Mouse (Mus musculus) lung, postnatal 0 days (tissue): Measurements from ENCODE around the gene Zbtb22. TPM values are rescaled to one million over a fixed set of nuclear protein-coding genes. Genes with fewer than 3 reads are reported as not detected.

ENCODE experiments used
- ATAC-seq: fragments of 200-750 bp; cut with Nextera tagmentation; 2 replicates; pipeline ENCODE4 v1.8.0; 2017; ENCODE audit warnings: moderate library complexity
- DNase-seq: peaks from one replicate; pipeline ENCODE4 v3.0.0-alpha.2; 2016; ENCODE audit warnings: low spot score
- H3K27ac ChIP-seq: fragments of 300-500 bp; sonication (generic); 2 replicates; pipeline ENCODE4 v1.5.1; 2014; ENCODE audit warnings: antibody characterized with exemption, mild to moderate bottlenecking, low read length, mixed read lengths
- H3K27me3 ChIP-seq: fragments of 300-500 bp; sonication (generic); replicated peaks from 2 replicates; pipeline ENCODE4 v1.6.1; 2014; ENCODE audit warnings: low read length, mixed read lengths; ENCODE audit not compliant: insufficient read depth
- H3K36me3 ChIP-seq: fragments of 300-500 bp; sonication (generic); 2 replicates; pipeline ENCODE4 v1.6.1; 2014; ENCODE audit warnings: low read length, mixed read lengths; ENCODE audit not compliant: insufficient read depth
- H3K4me1 ChIP-seq: fragments of 300-500 bp; sonication (generic); 2 replicates; pipeline ENCODE4 v1.6.1; 2014; ENCODE audit warnings: antibody characterized with exemption, low read depth, low read length, mixed read lengths; ENCODE audit not compliant: insufficient read depth
- H3K4me2 ChIP-seq: fragments of 300-500 bp; sonication (generic); replicated peaks from 2 replicates; pipeline ENCODE4 v1.6.1; 2014; ENCODE audit warnings: low read depth, mild to moderate bottlenecking, low read length, moderate library complexity, mixed read lengths
- H3K4me3 ChIP-seq: fragments of 300-500 bp; sonication (generic); 2 replicates; pipeline ENCODE4 v1.5.1; 2014; ENCODE audit warnings: low read depth, low read length
- H3K9ac ChIP-seq: fragments of 300-500 bp; sonication (generic); replicated peaks from 2 replicates; pipeline ENCODE4 v1.6.1; 2014; ENCODE audit warnings: low read depth, mild to moderate bottlenecking
- H3K9me3 ChIP-seq: fragments of 300-500 bp; sonication (generic); 2 replicates; pipeline ENCODE4 v1.6.1; 2016; ENCODE audit warnings: low read length, mixed read lengths
- CTCF ChIP-seq: IDR thresholded peaks from 2 replicates; pipeline ENCODE4 v1.5.1; 2016; ENCODE audit warnings: antibody characterized with exemption, mild to moderate bottlenecking
- EP300 ChIP-seq: IDR thresholded peaks from 2 replicates; pipeline ENCODE4 v1.6.1; 2016; ENCODE audit warnings: antibody characterized with exemption, mild to moderate bottlenecking, control low read depth
- WGBS: fragments of 180-500 bp; shearing (Covaris S2); extraction: QIAGEN DNeasy Blood & Tissue Kit; methylation state at CpG from one replicate; pipeline ENCODE4 v1.1.7; 2014; 5-methylcytosine and 5-hydroxymethylcytosine counted together
- polyA plus RNA-seq: library from polyadenylated mRNA; unstranded; fragments of >200 nt; fragmentation: Nextera tagmentation; extraction: Ambion mirVana; gene quantifications from 2 replicates; pipeline ENCODE4 v1.2.1, GENCODE M21; 2015

Gene Zbtb22
- polyA plus RNA-seq, 1 experiment from 2014 or later: 17.0 TPM

DNA sequence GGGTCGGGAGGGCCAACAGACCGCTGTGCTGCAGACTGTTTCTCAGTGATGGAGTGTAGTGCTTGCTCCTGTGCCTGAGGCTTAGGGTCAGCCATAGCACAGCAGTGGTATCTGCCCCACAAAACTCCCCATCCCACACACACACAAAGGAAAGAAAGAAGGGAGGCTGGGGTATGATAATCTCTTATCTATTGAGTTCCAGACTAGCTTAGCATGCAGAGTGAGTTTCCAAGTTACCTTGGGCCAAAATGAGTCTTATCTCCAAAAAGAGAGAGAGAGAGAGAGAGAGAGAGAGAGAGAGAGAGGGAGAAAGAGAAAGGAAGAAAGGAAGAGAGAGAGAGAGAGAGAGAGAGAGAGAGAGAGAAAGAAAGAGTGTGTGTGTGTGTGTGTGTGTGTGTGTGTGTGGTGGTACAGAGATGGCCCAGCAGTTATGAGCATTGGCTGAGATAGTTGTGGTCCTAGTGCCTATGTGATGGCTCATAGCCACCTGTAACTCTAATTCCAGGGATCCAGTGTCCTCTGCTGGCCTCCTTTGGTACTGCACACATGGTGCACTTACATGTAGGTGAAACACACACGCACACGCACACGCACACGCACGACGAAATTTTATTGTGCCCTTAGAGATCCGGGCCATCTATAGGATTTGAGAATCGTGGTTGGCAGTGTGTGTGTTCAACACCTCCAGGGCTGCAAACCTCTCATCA lies 9.0 kb downstream of the Zbtb22 start:
- ATAC-seq: no peak
- no peak overlapping the region for H3K9ac ChIP-seq
- peaks cover 6% of the 10 kb centered on the region; the same call in 1 of the 2 replicates for H3K4me1 ChIP-seq
- 85% methylated on average over 10 of the region's 10 CpGs for WGBS
- H3K9me3 ChIP-seq: no peaks in the 10 kb centered on the region
- peak; percentile 76 for TF ChIP-seq CTCF
- TF ChIP-seq EP300: no peak
- no peak overlapping the region for H3K27ac ChIP-seq
- DNase-seq: peak; percentile 37
- H3K36me3 ChIP-seq: peaks cover 11% of the 10 kb centered on the region
- H3K27me3 ChIP-seq: no peaks in the 10 kb centered on the region
- H3K4me3 ChIP-seq: no peak overlapping the region
- no peak overlapping the region for H3K4me2 ChIP-seq

DNA sequence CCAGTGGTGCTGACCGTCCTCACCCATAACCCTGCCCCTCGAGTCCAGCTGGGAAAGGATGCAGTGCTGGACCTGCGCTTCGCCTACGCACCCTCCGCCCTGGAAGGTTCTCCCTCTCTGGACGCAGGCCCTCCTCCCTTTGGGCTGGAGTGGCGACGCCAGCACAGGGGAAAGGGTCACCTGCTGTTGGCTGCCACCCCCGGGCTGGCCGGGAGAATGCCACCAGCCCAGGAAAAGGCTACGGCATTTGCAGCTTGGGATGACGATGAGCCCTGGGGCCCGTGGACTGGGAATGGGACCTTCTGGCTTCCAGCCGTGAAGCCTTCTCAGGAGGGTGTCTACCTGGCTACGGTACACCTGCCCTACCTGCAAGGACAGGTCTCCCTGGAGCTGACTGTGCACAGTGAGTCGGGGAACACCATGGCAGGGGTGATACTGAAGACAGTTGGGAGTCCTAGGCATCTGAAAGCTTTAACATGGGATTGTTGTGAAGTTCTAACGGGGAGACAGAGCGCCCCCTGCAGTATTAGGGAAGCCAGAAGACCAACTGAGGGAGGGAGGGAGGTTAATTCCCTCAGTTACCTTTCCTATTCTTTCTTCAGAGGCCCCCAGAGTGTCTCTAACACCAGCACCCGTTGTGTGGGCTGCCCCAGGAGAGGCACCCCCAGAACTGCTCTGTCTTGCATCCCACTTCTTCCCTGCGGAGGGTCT lies 9.9 kb downstream of the Zbtb22 start:
- Histone ChIP-seq H3K9me3 (no peaks in the 10 kb centered on the region), H3K4me2 (no peak overlapping the region), H3K36me3 (peaks cover 11% of the 10 kb centered on the region), H3K9ac (no peak overlapping the region), H3K27ac (no peak overlapping the region), H3K4me3 (no peak overlapping the region), H3K27me3 (no peaks in the 10 kb centered on the region), H3K4me1 (peaks cover 6% of the 10 kb centered on the region; the same call in 1 of the 2 replicates)
- ATAC-seq: no peak
- TF ChIP-seq EP300 (no peak), CTCF (peak; percentile 35; the same call in 1 of the 2 replicates)
- WGBS: 80% methylated on average over 21 of the region's 21 CpGs
- no peak for DNase-seq

DNA sequence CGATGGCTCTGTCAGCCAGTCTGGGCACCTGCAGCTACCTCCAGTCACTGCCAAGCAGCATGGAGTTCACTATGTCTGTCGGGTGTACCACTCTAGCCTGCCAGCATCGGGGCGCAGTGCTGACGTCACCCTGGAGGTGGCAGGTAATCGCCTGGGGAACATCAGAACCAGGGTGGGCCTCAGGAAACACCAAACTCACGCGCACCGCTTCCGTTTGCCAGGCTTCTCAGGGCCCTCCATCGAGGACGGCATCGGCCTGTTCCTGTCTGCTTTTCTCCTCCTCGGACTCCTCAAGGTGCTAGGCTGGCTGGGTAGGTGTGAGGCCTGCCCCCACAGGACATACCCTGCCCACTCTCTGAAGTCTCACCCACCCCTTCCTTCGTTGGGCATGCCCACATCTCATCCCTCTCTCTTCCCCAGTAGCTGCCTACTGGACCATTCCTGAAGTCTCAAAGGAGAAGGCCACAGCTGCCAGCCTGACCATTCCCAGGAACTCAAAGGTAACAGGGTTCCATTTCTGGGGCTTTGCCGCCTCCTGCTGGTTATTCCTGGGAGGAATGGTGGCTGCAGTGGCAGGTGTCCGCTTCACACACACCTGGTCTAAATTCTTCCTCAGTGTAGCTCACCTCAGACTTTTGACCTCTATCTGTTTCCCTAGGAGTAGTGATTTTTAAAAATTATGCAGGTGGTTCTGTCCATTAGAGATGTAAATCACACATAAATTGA lies 10.7 kb downstream of the Zbtb22 start:
- Histone ChIP-seq H3K36me3 (peaks cover 11% of the 10 kb centered on the region), H3K9me3 (no peaks in the 10 kb centered on the region), H3K27me3 (no peaks in the 10 kb centered on the region), H3K4me1 (peaks cover 5% of the 10 kb centered on the region; the same call in 1 of the 2 replicates), H3K4me3 (no peak overlapping the region), H3K9ac (no peak overlapping the region), H3K4me2 (no peak overlapping the region), H3K27ac (no peak overlapping the region)
- no peak for TF ChIP-seq EP300
- peak; percentile 60 for TF ChIP-seq CTCF
- WGBS: 70% methylated on average over 17 of the region's 17 CpGs
- DNase-seq: no peak
- no peak for ATAC-seq

DNA sequence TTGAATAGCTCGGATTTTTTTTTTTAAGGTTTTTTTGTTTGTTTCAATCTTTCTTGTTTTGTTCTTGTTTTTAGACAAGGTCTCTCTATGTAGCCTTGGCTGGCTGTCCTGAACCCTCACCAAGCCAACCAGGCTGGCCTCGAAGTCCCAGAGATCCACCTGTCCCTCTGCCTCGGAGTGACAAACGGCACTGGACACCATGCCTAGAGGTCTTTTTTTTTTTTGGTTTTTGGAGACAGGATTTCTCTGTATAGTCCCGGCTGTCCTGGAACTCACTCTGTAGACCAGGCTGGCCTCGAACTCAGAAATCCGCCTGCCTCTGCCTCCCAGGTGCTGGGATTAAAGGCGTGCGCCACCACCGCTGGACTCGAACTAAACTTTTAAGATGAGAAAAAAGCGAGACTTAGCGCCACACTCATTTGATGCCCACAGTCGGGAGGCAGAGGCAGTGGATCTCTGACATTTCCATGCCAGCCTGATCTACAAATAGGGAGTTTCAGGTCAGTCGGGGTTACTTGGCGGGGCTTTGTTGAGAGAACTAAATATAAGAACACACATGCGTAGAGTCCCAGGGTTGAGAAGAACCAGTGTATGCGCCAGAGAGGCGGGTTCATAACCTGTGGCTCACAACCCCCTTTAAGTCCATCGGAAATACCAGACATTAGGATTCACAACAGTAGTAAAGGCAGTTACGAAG lies 12.7 kb downstream of the Zbtb22 start:
- H3K27ac ChIP-seq: no peak overlapping the region
- ATAC-seq: no peak
- no peaks in the 10 kb centered on the region for H3K9me3 ChIP-seq
- TF ChIP-seq CTCF (no peak), EP300 (no peak)
- H3K9ac ChIP-seq: peak overlapping the region; percentile 83; the same call in 1 of the 2 replicates
- H3K4me2 ChIP-seq: peak overlapping the region; percentile 100
- peak overlapping the region; percentile 82 for H3K4me3 ChIP-seq
- H3K36me3 ChIP-seq: peaks cover 22% of the 10 kb centered on the region
- DNase-seq: no peak
- H3K27me3 ChIP-seq: no peaks in the 10 kb centered on the region
- H3K4me1 ChIP-seq: 0 out of 2 replicates have a peak, but pooled peaks cover 5% of the 10 kb centered on the region
- 56% methylated on average over 21 of the region's 21 CpGs for WGBS

DNA sequence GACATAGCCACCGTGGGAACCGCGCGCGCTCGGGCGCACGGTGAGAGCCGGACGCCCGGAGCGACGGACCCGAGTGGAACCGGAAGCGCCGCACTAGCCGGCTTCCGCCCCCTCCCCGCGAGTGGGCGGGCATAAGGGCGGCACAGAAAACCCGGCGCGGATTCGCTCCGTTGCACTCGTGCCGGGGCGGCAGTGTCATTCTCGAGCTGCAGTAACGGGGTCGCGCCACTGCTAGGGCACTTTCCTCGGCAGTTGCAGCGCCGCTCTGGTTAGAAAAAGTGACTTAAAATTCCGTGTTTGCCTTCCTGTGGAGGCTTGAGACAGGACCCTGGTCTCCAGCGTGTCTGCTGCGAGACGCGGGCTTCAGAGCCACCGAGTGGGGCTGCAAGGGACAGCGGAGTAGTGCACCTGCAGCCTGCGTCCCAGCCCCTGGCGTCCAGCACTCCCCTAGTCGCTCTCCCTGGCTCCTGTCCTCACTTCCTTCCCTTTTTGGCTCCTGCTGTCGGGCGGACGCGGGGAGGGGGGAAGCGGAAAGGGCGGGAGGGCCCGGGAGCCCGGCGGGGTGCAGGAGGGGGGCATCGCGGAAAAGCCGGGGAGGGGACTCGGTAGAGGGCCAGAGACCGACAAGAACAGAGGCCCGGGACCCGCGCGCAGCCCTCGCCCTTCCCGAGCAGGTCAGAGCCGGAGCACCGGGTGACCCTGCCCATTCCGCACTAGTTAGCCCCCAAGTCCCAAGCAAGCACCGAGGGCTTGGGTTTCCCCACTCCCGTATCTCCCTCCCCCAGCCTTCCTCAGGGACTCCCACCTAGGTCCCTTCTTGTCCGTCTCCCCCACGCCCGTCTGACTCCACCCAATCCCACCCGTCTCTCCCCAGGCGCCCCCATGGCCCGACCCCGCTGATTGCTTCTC lies 13.9 kb downstream of the Zbtb22 start, which contains the start of gene Rgl2:
Gene Rgl2, plus strand, starts transcription at position 173 of the 909 bp plus-strand sequence.
- H3K36me3 ChIP-seq: peaks cover 23% of the 10 kb centered on the region
- TF ChIP-seq EP300 (no peak), CTCF (peak; percentile 45)
- peak within 1 kb of the TSS; percentile 82 for H3K4me3 ChIP-seq
- no peaks in the 10 kb centered on the region for H3K27me3 ChIP-seq
- DNase-seq: peak; percentile 92
- no peaks in the 10 kb centered on the region for H3K9me3 ChIP-seq
- peak within 1 kb of the TSS; percentile 100 for H3K4me2 ChIP-seq
- 0 out of 2 replicates have a peak, but pooled peaks cover 5% of the 10 kb centered on the region for H3K4me1 ChIP-seq
- peak; percentile 87 for ATAC-seq
- H3K9ac ChIP-seq: peak within 1 kb of the TSS; percentile 83
- peak within 1 kb of the TSS; percentile 95 for H3K27ac ChIP-seq
- 1% methylated on average over 66 of the region's 80 CpGs for WGBS
